Comparison of ENCODE assay signal across 24 mouse cellular contexts in the genomic region with DNA sequence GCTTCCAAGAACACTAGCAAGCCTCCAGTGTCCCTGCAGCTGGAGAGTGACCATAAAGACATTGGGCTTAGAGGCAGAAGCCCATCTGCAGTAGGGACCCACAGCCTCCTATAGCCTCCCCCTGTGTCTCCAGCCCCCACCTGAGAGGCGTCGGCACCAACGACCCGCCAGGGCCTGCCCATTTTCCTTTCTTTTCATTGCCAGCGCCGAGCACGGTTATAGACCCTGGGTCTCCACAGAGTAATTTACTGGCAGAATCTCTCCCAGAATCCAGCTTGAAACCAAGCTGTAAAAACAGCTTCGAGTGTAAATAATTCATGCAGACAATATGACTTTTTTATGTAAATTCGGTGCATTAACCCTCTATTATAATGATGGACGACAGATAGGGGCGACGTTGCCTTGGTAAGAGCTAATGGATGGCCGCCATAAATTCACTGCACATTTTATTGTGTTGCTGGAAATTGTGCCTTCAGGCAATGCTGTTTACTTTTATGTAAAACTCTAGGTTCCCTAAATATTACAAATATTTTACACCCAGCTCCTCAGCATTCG. TPM values are rescaled to one million over a fixed set of nuclear protein-coding genes. Genes with fewer than 3 reads are reported as not detected.
A peak's percentile ranks its signal among the peaks of the same experiment; 100 is the strongest.
DNase-seq lines count a peak whose midpoint lies in the region; ATAC-seq and TF ChIP-seq lines count a peak whose summit lies in the region.
"Had no signal": no experiment of that assay in that cellular context is flagged by ENCODE, and none has a peak within 500 bp of the region (broad histone marks: within the 10 kb centered on the region; RNA-seq: fewer than 3 reads in every experiment).

No protein-coding gene starts in this region.

- no peak for TF ChIP-seq CTCF in intestine, postnatal 0 days (IDR thresholded peaks at IDR 0.05; ENCODE audit: low read depth)

- ATAC-seq in limb, embryonic 12.5 days (ENCODE audit: insufficient number of reproducible peaks, insufficient read depth, low FRiP score, low TSS enrichment, low read depth): no peak
- peak; percentile 36; the same call in 1 of the 2 replicates for ATAC-seq in hindbrain, embryonic 11.5 days (ENCODE audit: low FRiP score)
- no peak for ATAC-seq in limb, embryonic 13.5 days (ENCODE audit: low FRiP score, low read depth)
- ATAC-seq in neural tube, embryonic 13.5 days (ENCODE audit: low read depth): peak; percentile 76
- ATAC-seq in intestine, postnatal 0 days: no peak
- ATAC-seq: intestine, embryonic 15.5 days; liver, embryonic 12.5 days had no signal

- peaks cover 48% of the 10 kb centered on the region for H3K27me3 ChIP-seq in limb, embryonic 12.5 days
- peaks cover 75% of the 10 kb centered on the region for H3K27me3 ChIP-seq in limb, embryonic 10.5 days (ENCODE audit: low read depth, poor library complexity, severe bottlenecking)
- no peaks in the 10 kb centered on the region for H3K27me3 ChIP-seq in hindbrain, embryonic 11.5 days (ENCODE audit: control insufficient read depth, insufficient read depth, low read length)
- peaks cover 42% of the 10 kb centered on the region for H3K27me3 ChIP-seq in limb, embryonic 13.5 days
- peaks cover 59% of the 10 kb centered on the region for H3K27me3 ChIP-seq in neural tube, embryonic 13.5 days
- no peaks in the 10 kb centered on the region for H3K27me3 ChIP-seq in intestine, postnatal 0 days (replicated peaks; ENCODE audit: control insufficient read depth, insufficient read depth, low read length)

- no peak overlapping the region for H3K27ac ChIP-seq in limb, embryonic 12.5 days
- H3K27ac ChIP-seq in limb, embryonic 10.5 days: no peak overlapping the region
- peak overlapping the region; percentile 71 for H3K27ac ChIP-seq in hindbrain, embryonic 11.5 days (ENCODE audit: low read depth, low read length)
- H3K27ac ChIP-seq in limb, embryonic 13.5 days: no peak overlapping the region
- H3K27ac ChIP-seq in neural tube, embryonic 13.5 days (replicated peaks): peak overlapping the region; percentile 82
- H3K27ac ChIP-seq in intestine, postnatal 0 days (ENCODE audit: low read depth, low read length): no peak overlapping the region
- H3K27ac ChIP-seq: embryonic facial prominence, embryonic 12.5 days; intestine, embryonic 15.5 days; liver, embryonic 12.5 days had no signal

- peaks cover 25% of the 10 kb centered on the region for H3K4me1 ChIP-seq in limb, embryonic 12.5 days (replicated peaks)
- peaks cover 47% of the 10 kb centered on the region for H3K4me1 ChIP-seq in limb, embryonic 10.5 days
- peaks cover 7% of the 10 kb centered on the region for H3K4me1 ChIP-seq in hindbrain, embryonic 11.5 days (replicated peaks; ENCODE audit: control insufficient read depth, insufficient read depth, low read length)
- H3K4me1 ChIP-seq in limb, embryonic 13.5 days: peaks cover 16% of the 10 kb centered on the region
- H3K4me1 ChIP-seq in neural tube, embryonic 13.5 days (replicated peaks): peaks cover 52% of the 10 kb centered on the region
- no peaks in the 10 kb centered on the region for H3K4me1 ChIP-seq in intestine, postnatal 0 days (replicated peaks; ENCODE audit: control insufficient read depth, insufficient read depth, low read length)
- H3K4me1 ChIP-seq: intestine, embryonic 15.5 days had no signal

- H3K36me3 ChIP-seq in limb, embryonic 12.5 days: no peaks in the 10 kb centered on the region
- H3K36me3 ChIP-seq in limb, embryonic 10.5 days: no peaks in the 10 kb centered on the region
- H3K36me3 ChIP-seq in hindbrain, embryonic 11.5 days (ENCODE audit: control insufficient read depth, insufficient read depth, low read length): no peaks in the 10 kb centered on the region
- no peaks in the 10 kb centered on the region for H3K36me3 ChIP-seq in limb, embryonic 13.5 days
- H3K36me3 ChIP-seq in neural tube, embryonic 13.5 days: no peaks in the 10 kb centered on the region
- H3K36me3 ChIP-seq in intestine, postnatal 0 days (ENCODE audit: control insufficient read depth, insufficient read depth): no peaks in the 10 kb centered on the region
- H3K36me3 ChIP-seq: embryonic facial prominence, embryonic 12.5 days; intestine, embryonic 15.5 days; liver, embryonic 12.5 days had no signal

- H3K4me3 ChIP-seq in limb, embryonic 12.5 days (replicated peaks): no peak overlapping the region
- no peak overlapping the region for H3K4me3 ChIP-seq in limb, embryonic 10.5 days
- no peak overlapping the region for H3K4me3 ChIP-seq in hindbrain, embryonic 11.5 days (ENCODE audit: low read depth, low read length)
- H3K4me3 ChIP-seq in limb, embryonic 13.5 days: no peak overlapping the region
- no peak overlapping the region for H3K4me3 ChIP-seq in neural tube, embryonic 13.5 days
- no peak overlapping the region for H3K4me3 ChIP-seq in intestine, postnatal 0 days (ENCODE audit: low read depth, low read length)
- H3K4me3 ChIP-seq: embryonic facial prominence, embryonic 12.5 days; intestine, embryonic 15.5 days; liver, embryonic 12.5 days had no signal

- H3K9ac ChIP-seq in limb, embryonic 12.5 days (replicated peaks): no peak overlapping the region
- no peak overlapping the region for H3K9ac ChIP-seq in hindbrain, embryonic 11.5 days (ENCODE audit: low read depth, low read length)
- H3K9ac ChIP-seq in limb, embryonic 13.5 days: no peak overlapping the region
- H3K9ac ChIP-seq in neural tube, embryonic 13.5 days: no peak overlapping the region
- no peak overlapping the region for H3K9ac ChIP-seq in intestine, postnatal 0 days (ENCODE audit: low read depth, low read length)
- H3K9ac ChIP-seq: embryonic facial prominence, embryonic 12.5 days; intestine, embryonic 15.5 days; liver, embryonic 12.5 days; lung, embryonic 14.5 days had no signal

- no peak for DNase-seq in limb, embryonic 10.5 days (ENCODE audit: low spot score)
- DNase-seq in hindbrain, embryonic 11.5 days (ENCODE audit: low spot score): no peak
- no peak for DNase-seq in left cerebral cortex, adult 8-10 months (ENCODE audit: low spot score in 2 of 2)
- no peak for DNase-seq in retina, embryonic 14.5 days (ENCODE audit: low spot score)
- DNase-seq: adrenal gland, postnatal 14 days; cerebellum, adult 2 months; kidney, postnatal 25 days; lung, postnatal 4 days; right cerebral cortex, postnatal 4 days; thymus, postnatal 14 days had no signal

- H3K4me2 ChIP-seq in limb, embryonic 12.5 days: peak overlapping the region; percentile 18; the same call in 1 of the 2 replicates
- no peak overlapping the region for H3K4me2 ChIP-seq in hindbrain, embryonic 11.5 days (replicated peaks; ENCODE audit: low read depth, low read length)
- H3K4me2 ChIP-seq in limb, embryonic 13.5 days (replicated peaks): 0 out of 2 replicates have a peak overlapping the region, but pooled peaks have one; percentile 11
- H3K4me2 ChIP-seq in neural tube, embryonic 13.5 days: peak overlapping the region; percentile 19; the same call in 1 of the 2 replicates
- no peak overlapping the region for H3K4me2 ChIP-seq in intestine, postnatal 0 days (replicated peaks; ENCODE audit: low read depth)
- H3K4me2 ChIP-seq: embryonic facial prominence, embryonic 12.5 days; heart, embryonic 11.5 days; intestine, embryonic 15.5 days; liver, embryonic 12.5 days; lung, embryonic 14.5 days had no signal

- H3K9me3 ChIP-seq in limb, embryonic 12.5 days: no peaks in the 10 kb centered on the region
- H3K9me3 ChIP-seq in limb, embryonic 10.5 days (replicated peaks): no peaks in the 10 kb centered on the region
- no peaks in the 10 kb centered on the region for H3K9me3 ChIP-seq in hindbrain, embryonic 11.5 days (ENCODE audit: control insufficient read depth, low read length)
- H3K9me3 ChIP-seq in limb, embryonic 13.5 days: no peaks in the 10 kb centered on the region
- H3K9me3 ChIP-seq in neural tube, embryonic 13.5 days: no peaks in the 10 kb centered on the region
- no peaks in the 10 kb centered on the region for H3K9me3 ChIP-seq in intestine, postnatal 0 days (ENCODE audit: control insufficient read depth)
- H3K9me3 ChIP-seq: embryonic facial prominence, embryonic 12.5 days; intestine, embryonic 15.5 days; liver, embryonic 12.5 days had no signal

- 20% methylated on average over 14 of the region's 14 CpGs for WGBS in limb, embryonic 12.5 days
- WGBS in limb, embryonic 10.5 days: 36% methylated on average over 14 of the region's 14 CpGs
- WGBS in hindbrain, embryonic 11.5 days: 50% methylated on average over 14 of the region's 14 CpGs
- 14% methylated on average over 14 of the region's 14 CpGs for WGBS in limb, embryonic 13.5 days
- WGBS in neural tube, embryonic 13.5 days: 11% methylated on average over 14 of the region's 14 CpGs
- WGBS in intestine, postnatal 0 days: 50% methylated on average over 14 of the region's 14 CpGs

RNA-seq across cellular contexts. Expression of a gene that starts 4.9 kb away (rescaled TPM):
- polyA plus RNA-seq in limb, embryonic 12.5 days (2016; fragmentation: Nextera tagmentation; extraction: Ambion mirVana): not detected in 2 replicates
- not detected in 2 replicates for polyA plus RNA-seq in limb, embryonic 10.5 days (2016; fragmentation: Nextera tagmentation; extraction: Ambion mirVana)
- polyA plus RNA-seq in hindbrain, embryonic 11.5 days (2014; fragmentation: Nextera tagmentation; extraction: Ambion mirVana): 0.40 and 0.53 TPM in 2 replicates
- polyA plus RNA-seq in limb, embryonic 13.5 days (2015; fragmentation: Nextera tagmentation; extraction: Ambion mirVana): 0.23 TPM in 2 replicates
- polyA plus RNA-seq in neural tube, embryonic 13.5 days (2015; fragmentation: Nextera tagmentation; extraction: Ambion mirVana): 0.47 and 0.68 TPM in 2 replicates
- under 1 TPM in 3 of 4 experiments, not detected in 1; 0.53 to 0.74 (median 0.57) TPM for total RNA-seq in left cerebral cortex, adult 8-10 months (2022)
- polyA plus RNA-seq in intestine, postnatal 0 days (2015; fragmentation: Nextera tagmentation; extraction: Ambion mirVana): not detected in 2 replicates
- total RNA-seq: adrenal gland, postnatal 14 days; common myeloid progenitor, adult 5-6 weeks; gastrocnemius, adult 18-20 months; heart, postnatal 25 days had no signal
- polyA plus RNA-seq: C2C12; cerebellum, adult 2 months; embryonic facial prominence, embryonic 12.5 days; gonadal fat pad, adult 2 months; heart, embryonic 11.5 days; intestine, embryonic 15.5 days; liver, embryonic 12.5 days; lung, embryonic 14.5 days had no signal

RNA-seq across cellular contexts. Expression of a gene that starts 41.1 kb away (rescaled TPM):
- polyA plus RNA-seq in limb, embryonic 12.5 days (2016; fragmentation: Nextera tagmentation; extraction: Ambion mirVana): 1.0 and 1.2 TPM in 2 replicates
- polyA plus RNA-seq in limb, embryonic 10.5 days (2016; fragmentation: Nextera tagmentation; extraction: Ambion mirVana): 0.04 and 0.13 TPM in 2 replicates
- polyA plus RNA-seq in hindbrain, embryonic 11.5 days (2014; fragmentation: Nextera tagmentation; extraction: Ambion mirVana): 17.4 and 18.8 TPM in 2 replicates
- 0.75 and 0.99 TPM in 2 replicates for polyA plus RNA-seq in limb, embryonic 13.5 days (2015; fragmentation: Nextera tagmentation; extraction: Ambion mirVana)
- 8.0 and 8.7 TPM in 2 replicates for polyA plus RNA-seq in neural tube, embryonic 13.5 days (2015; fragmentation: Nextera tagmentation; extraction: Ambion mirVana)
- 10 to 100 TPM; 15.9 to 20.5 (median 18.3) TPM for total RNA-seq in left cerebral cortex, adult 8-10 months (2022)
- 0.08 TPM in 1 of 2 replicates, not detected in the other for polyA plus RNA-seq in intestine, postnatal 0 days (2015; fragmentation: Nextera tagmentation; extraction: Ambion mirVana)
- total RNA-seq: common myeloid progenitor, adult 5-6 weeks had no signal

Comparison
In these comparisons a context has a peak if more than half of its experiments do, and no peak if none do; other contexts are left out.
1. ATAC-seq: peak in hindbrain, embryonic 11.5 days (single experiment) and neural tube, embryonic 13.5 days (single experiment); none in limb, embryonic 12.5 days (single experiment), limb, embryonic 13.5 days (single experiment) and intestine, postnatal 0 days (single experiment).
2. H3K27ac ChIP-seq: peak in hindbrain, embryonic 11.5 days (single experiment) and neural tube, embryonic 13.5 days (single experiment); none in limb, embryonic 12.5 days (single experiment), limb, embryonic 10.5 days (single experiment), limb, embryonic 13.5 days (single experiment) and intestine, postnatal 0 days (single experiment).
3. H3K4me2 ChIP-seq: peak in limb, embryonic 12.5 days (single experiment), limb, embryonic 13.5 days (single experiment) and neural tube, embryonic 13.5 days (single experiment); none in hindbrain, embryonic 11.5 days (single experiment) and intestine, postnatal 0 days (single experiment).